Mouse (Mus musculus): ENCODE measurements around the gene Gm6034. TPM values are rescaled to one million over a fixed set of nuclear protein-coding genes. Genes with fewer than 3 reads are reported as not detected.
A peak's percentile ranks its signal among the peaks of the same experiment; 100 is the strongest.
"Not testable (repeated sequence)": the region's sequence is repeated elsewhere in the genome, so short reads cannot be mapped to it uniquely, and the experiment has no call there.

Gene Gm6034
- polyA plus RNA-seq, 1 experiment from 2014 or later, result not detected

DNA sequence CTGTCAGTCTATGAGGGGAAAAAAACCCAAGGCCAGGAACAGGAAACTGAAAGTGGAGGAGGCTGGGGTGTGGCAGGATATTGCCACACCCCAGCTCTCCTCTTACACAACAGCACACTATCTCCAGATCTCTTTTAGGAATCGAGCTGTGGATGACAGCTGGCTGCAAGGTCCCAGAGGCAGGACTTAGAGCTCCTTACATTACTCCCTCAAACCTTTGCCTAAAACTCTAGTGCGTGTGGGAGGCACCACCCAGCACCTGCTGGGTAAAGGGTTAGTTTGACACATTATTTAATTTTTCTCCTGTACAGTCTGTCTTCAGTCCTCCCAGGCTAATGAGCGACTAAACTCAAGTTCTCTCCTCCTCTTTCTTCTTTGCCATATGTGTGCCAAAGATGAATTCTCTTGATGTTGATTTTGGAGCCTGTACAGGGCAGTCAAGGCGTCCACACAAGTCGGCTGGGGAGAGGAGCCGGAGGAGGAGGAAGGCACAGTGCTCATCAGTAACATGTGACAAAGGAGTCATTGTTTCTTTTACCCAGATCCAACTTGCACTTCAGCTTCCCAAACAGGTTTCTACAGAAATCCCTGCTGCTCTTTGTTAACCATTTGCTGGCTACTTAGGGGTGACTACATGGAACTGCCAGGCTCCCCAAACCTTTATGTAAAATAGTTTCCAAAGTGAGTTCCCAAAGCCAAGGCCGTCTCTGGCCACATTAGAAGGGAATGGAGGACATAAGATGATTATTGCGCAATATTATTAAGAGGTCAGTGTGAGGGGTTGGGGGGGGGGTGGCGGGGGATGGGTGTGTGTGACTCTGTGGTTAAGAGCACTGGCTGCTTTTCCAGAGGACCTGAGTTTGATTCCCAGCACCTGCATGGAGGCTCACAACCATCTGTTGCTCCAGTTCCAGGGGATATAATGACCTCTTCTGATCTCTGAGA lies 18.8 kb upstream of the Gm6034 start:
- no peak overlapping the region for H3K9ac ChIP-seq
- H3K27ac ChIP-seq, result peak overlapping the region; percentile 57
- H3K27me3 ChIP-seq (replicated peaks), result no peaks in the 10 kb centered on the region
- peak overlapping the region; percentile 29 for H3K4me2 ChIP-seq
- no peak overlapping the region for H3K4me3 ChIP-seq
- H3K4me1 ChIP-seq, result peaks cover 60% of the 10 kb centered on the region
- ATAC-seq, result peak; percentile 46; the same call in 1 of the 2 replicates
- peaks cover 3% of the 10 kb centered on the region; the same call in 1 of the 2 replicates for H3K36me3 ChIP-seq
- no peaks in the 10 kb centered on the region for H3K9me3 ChIP-seq (replicated peaks)
- 57% methylated on average over 9 of the region's 9 CpGs for WGBS (ENCODE audit: insufficient replicate concordance)

GRCm38 (mm10) chr17:36025197-36025596 lies 17.6 kb upstream of the Gm6034 start:
- Histone ChIP-seq H3K4me1 (peaks cover 59% of the 10 kb centered on the region), H3K4me2 (no peak overlapping the region), H3K27me3 (replicated peaks) (no peaks in the 10 kb centered on the region), H3K4me3 (no peak overlapping the region), H3K9me3 (replicated peaks) (no peaks in the 10 kb centered on the region), H3K36me3 (peaks cover 3% of the 10 kb centered on the region; the same call in 1 of the 2 replicates), H3K27ac (no peak overlapping the region), H3K9ac (no peak overlapping the region)
- no peak for ATAC-seq
- WGBS (ENCODE audit: insufficient replicate concordance), result 65% methylated on average over 5 of the region's 5 CpGs

DNA sequence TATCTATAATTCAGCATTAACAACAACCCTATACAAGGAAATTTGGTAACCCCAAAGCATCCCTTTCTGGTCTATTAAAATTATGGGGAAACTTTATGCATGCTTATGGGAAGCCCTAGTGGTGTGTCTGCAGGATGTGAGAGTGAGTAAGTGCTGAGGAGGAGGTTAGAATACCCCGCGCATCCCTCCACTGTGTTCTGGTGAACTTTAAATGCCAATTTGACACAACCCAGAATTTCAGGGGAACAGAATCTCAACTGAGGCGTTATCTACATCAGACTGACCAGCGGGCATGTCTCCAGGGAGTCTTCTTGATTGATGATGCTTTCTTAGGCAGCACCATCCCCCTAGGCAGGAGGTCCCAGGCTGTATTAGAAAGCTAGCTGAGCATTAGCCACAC lies 16.9 kb upstream of the Gm6034 start:
- H3K27me3 ChIP-seq (replicated peaks), result no peaks in the 10 kb centered on the region
- H3K4me3 ChIP-seq, result no peak overlapping the region
- H3K36me3 ChIP-seq, result peaks cover 3% of the 10 kb centered on the region; the same call in 1 of the 2 replicates
- no peak for ATAC-seq
- 62% methylated on average over 4 of the region's 4 CpGs for WGBS (ENCODE audit: insufficient replicate concordance)
- H3K9me3 ChIP-seq (replicated peaks), result no peaks in the 10 kb centered on the region
- H3K9ac ChIP-seq, result no peak overlapping the region
- no peak overlapping the region for H3K4me2 ChIP-seq
- no peak overlapping the region for H3K27ac ChIP-seq
- H3K4me1 ChIP-seq, result peaks cover 58% of the 10 kb centered on the region

DNA sequence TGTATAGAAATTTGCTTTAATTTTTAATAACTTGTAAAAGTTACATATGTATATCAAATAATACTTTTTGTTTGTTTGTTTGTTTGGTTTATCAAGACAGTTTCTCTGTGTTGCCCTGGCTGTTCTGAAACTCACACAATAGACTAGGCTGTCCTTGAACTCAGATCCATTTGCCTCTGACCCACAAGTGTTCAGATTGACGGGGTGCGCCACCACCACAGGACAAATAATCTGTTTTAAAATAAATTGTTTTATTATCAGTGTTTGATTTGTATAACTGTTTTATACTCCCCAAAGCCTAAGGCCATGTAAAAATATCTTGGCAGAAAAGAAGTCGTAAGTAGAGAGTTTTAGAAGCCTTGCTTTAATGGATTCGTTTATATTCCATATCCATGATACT lies 15.1 kb upstream of the Gm6034 start:
- H3K27ac ChIP-seq, result no peak overlapping the region
- no peaks in the 10 kb centered on the region for H3K36me3 ChIP-seq
- H3K9me3 ChIP-seq (replicated peaks), result no peaks in the 10 kb centered on the region
- H3K4me1 ChIP-seq, result peaks cover 58% of the 10 kb centered on the region
- no peak overlapping the region for H3K4me3 ChIP-seq
- no peak overlapping the region for H3K9ac ChIP-seq
- WGBS (ENCODE audit: insufficient replicate concordance), result 79% methylated on average over 4 of the region's 4 CpGs
- H3K27me3 ChIP-seq (replicated peaks), result no peaks in the 10 kb centered on the region
- H3K4me2 ChIP-seq, result no peak overlapping the region
- ATAC-seq, result no peak

DNA sequence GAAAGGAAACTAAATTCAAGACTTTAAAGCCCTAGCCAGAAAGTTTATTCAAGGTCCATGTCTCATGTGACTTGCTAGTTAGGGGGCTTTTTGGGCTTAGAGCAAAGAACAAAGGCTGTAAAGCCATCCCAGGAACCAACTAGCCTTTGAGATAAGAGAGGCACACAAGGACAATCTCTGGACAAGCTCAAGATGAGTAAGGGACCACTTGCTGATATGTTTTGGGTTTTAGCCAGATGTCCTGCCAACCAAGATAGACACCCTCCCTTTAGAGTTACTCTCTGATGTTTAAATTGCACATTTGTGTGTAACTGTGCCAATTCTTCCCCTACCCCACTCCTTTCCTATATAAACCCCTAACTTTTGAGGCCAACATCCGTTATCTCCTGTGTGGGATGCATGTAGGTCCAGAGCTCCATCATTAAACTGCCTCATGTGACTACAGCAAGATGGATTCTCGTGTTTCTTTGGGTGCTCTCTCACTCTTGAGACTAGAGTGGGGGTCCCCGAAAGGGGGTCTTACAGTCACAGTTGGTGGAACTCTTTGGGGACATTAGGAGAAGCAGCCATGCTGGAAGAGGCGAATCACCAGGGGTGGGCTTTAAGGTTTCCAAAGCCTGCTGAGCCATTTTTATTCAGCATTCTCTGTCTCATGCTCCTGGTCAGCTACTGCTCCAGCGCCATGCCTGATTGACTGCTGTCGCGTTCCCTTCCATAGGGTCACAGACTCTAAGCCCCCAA lies 13.7 kb upstream of the Gm6034 start:
- H3K27me3 ChIP-seq (replicated peaks), result no peaks in the 10 kb centered on the region
- no peak overlapping the region for H3K9ac ChIP-seq
- ATAC-seq, result no peak
- whole genome bisulfite sequencing (ENCODE audit: insufficient replicate concordance), result 74% methylated on average over 7 of the region's 7 CpGs
- H3K36me3 ChIP-seq, result no peaks in the 10 kb centered on the region
- H3K9me3 ChIP-seq (replicated peaks), result no peaks in the 10 kb centered on the region
- no peak overlapping the region for H3K4me2 ChIP-seq
- peaks cover 45% of the 10 kb centered on the region for H3K4me1 ChIP-seq
- no peak overlapping the region for H3K27ac ChIP-seq
- H3K4me3 ChIP-seq, result no peak overlapping the region

GRCm38 (mm10) chr17:36030046-36030702 lies 12.6 kb upstream of the Gm6034 start:
- H3K9me3 ChIP-seq (replicated peaks); H3K4me3 ChIP-seq; H3K27me3 ChIP-seq (replicated peaks); H3K36me3 ChIP-seq; H3K9ac ChIP-seq: not testable (repeated sequence)
- Histone ChIP-seq H3K4me2 (peak overlapping the region; percentile 31), H3K4me1 (peaks cover 34% of the 10 kb centered on the region), H3K27ac (peak overlapping the region; percentile 22; the same call in 1 of the 2 replicates)
- peak; percentile 56 for ATAC-seq
- 70% methylated on average over 4 of the region's 4 CpGs for WGBS (ENCODE audit: insufficient replicate concordance)

DNA sequence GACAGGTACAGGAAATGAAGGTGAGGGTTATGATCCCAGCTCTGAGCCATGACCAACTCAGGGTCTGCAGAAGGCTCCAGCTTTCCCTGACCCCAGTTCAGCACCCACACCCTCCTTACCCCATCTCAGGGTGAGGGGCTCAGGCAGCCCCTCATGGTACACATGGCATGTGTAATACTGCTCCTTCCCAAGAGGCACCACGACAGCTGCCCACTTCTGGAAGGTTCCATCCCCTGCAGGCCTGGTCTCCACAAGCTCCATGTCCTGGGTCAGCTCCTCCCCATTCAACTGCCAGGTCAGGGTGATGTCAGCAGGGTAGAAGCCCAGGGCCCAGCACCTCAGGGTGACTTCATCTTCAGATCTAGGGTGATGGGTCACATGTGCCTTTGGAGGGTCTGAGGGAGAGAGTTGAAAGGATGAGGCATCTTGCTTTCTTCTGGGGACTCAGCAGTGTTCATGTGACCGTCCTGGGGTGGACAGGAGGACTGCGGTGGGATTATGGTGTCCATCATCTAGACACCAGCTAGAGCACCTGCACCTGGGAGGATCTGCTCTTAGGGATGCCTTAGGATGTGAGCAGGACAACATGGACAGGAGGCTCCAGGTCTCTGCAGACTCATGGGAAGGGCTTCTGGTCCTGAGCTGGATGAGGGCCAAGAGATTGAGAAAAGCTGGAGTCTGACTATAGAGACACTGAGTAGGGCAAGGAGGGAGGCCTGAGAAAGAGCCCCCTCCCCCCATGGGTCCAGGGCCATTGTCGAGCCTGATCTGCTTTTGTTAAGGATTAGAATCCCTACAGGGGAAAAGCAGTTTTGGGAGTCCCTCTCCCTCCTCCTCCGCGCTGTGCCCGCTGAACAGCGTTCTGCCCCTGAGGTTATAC lies 11.8 kb upstream of the Gm6034 start:
- Histone ChIP-seq H3K4me1 (peaks cover 33% of the 10 kb centered on the region), H3K4me2 (peak overlapping the region; percentile 93), H3K27ac (peak overlapping the region; percentile 22; the same call in 1 of the 2 replicates), H3K4me3 (peak overlapping the region; percentile 70), H3K9ac (peak overlapping the region; percentile 75)
- H3K27me3 ChIP-seq (replicated peaks); ATAC-seq; H3K9me3 ChIP-seq (replicated peaks); H3K36me3 ChIP-seq: not testable (repeated sequence)
- 64% methylated on average over 8 of the region's 8 CpGs for WGBS (ENCODE audit: insufficient replicate concordance)

- not testable (repeated sequence) for H3K9me3 ChIP-seq (replicated peaks); H3K36me3 ChIP-seq; H3K27me3 ChIP-seq (replicated peaks)
- Histone ChIP-seq H3K4me3 (peak overlapping the region; percentile 70), H3K4me1 (peaks cover 33% of the 10 kb centered on the region), H3K4me2 (peak overlapping the region; percentile 93), H3K9ac (peak overlapping the region; percentile 75), H3K27ac (peak overlapping the region; percentile 64; the same call in 1 of the 2 replicates)
- peak; percentile 48 for ATAC-seq
- 3% methylated on average over 40 of the region's 40 CpGs for WGBS (ENCODE audit: insufficient replicate concordance)
Observed at GRCm38 (mm10) chr17:36031583-36032331, 11.0 kb upstream of the Gm6034 start.

- H3K27me3 ChIP-seq (replicated peaks); H3K9me3 ChIP-seq (replicated peaks); H3K36me3 ChIP-seq: not testable (repeated sequence)
- Histone ChIP-seq H3K9ac (peak within 1 kb of the TSS; percentile 75), H3K4me3 (peak within 1 kb of the TSS; percentile 70), H3K4me1 (peaks cover 33% of the 10 kb centered on the region), H3K4me2 (peak within 1 kb of the TSS; percentile 93), H3K27ac (peak within 1 kb of the TSS; percentile 64; the same call in 1 of the 2 replicates)
- peak; percentile 47 for ATAC-seq
- 2% methylated on average over 24 of the region's 25 CpGs for WGBS (ENCODE audit: insufficient replicate concordance)
Observed at GRCm38 (mm10) chr17:36032351-36032875, 10.3 kb upstream of the Gm6034 start, which contains the start of gene H2-T23. H2-T23 (minus strand) TSS chr17:36032855.

GRCm38 (mm10) chr17:36034524-36034923 lies 8.2 kb upstream of the Gm6034 start:
- 0 out of 2 replicates have a peak, but pooled peaks have one; percentile 21 for ATAC-seq
- WGBS (ENCODE audit: insufficient replicate concordance), result 51% methylated on average over 3 of the region's 3 CpGs
- not testable (repeated sequence) for H3K27ac ChIP-seq; H3K9ac ChIP-seq; H3K4me3 ChIP-seq; H3K9me3 ChIP-seq (replicated peaks); H3K27me3 ChIP-seq (replicated peaks); H3K36me3 ChIP-seq
- H3K4me2 ChIP-seq, result 0 out of 2 replicates have a peak overlapping the region, but pooled peaks have one; percentile 8
- H3K4me1 ChIP-seq, result peaks cover 23% of the 10 kb centered on the region

All from liver, embryonic 12.5 days (tissue).